Mouse (Mus musculus) CD4-positive, CD25-positive, alpha-beta regulatory T cell, adult 9 weeks (primary cell): ENCODE results near the gene Uck1. TPM values are rescaled to one million over a fixed set of nuclear protein-coding genes. Genes with fewer than 3 reads are reported as not detected.

Experiments used
- polyA plus RNA-seq: library from polyadenylated mRNA; unstranded; fragments of 100-300 nt; shearing (Covaris generic); gene quantifications from one replicate; pipeline ENCODE4 v1.2.1, GENCODE M21; 2017

Gene Uck1
- polyA plus RNA-seq, result 70.0 TPM

GRCm38 (mm10) chr2:32259657-32260417 lies at the start of gene Uck1:
Gene Uck1, minus strand, starts transcription at chr2:32260159.

DNA sequence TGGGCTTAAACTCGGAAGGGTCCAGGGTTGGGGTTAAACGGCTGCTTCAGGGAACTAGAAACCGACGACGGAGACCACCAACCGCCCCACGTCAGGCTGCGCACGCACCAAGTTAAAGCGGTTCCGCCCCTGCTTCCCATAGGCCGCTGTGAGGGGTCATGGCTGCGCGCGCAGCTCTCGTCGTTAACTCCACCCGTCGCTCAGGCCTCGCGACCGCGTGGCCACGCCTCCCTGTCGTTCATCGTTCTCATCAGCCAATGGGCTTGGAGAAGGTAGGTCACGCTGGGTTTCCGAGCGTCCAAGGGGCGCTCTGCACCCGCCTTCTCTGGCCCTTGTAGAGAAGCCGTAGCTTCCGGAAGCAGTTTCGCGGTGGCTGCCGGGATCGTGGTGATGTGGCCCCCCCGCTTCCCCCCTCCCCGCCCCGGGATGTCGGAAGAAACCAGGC lies 28.0 kb upstream of the Uck1 start, which contains the start of gene Swi5:
TSS of gene Swi5 (minus strand) at position 153 of the 445 bp plus-strand sequence.

DNA sequence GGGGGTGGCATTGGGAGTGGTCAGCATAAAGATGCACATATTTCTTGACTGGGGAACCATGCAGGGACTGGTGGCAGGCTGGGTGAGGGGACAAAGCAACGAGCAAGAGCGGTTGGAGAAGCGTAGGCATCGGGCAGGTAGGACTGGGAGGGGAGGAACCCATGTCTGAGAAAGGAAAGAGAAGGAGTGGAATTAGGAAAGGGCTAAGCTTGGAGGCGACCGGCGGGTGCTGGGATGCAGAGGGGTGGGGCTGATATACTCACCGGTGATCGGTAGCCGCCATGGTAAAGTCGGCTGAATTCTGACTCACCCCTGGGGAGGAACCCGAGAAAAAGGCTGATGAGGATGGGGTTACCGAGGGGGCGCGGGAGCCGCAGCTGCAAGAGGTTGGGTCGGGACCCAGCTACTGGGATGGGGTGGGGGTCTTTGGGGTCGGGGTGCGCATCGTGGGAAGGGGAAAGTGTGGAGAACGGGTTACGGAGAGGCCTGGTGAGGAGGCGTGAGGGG lies 27.4 kb upstream of the Uck1 start, which contains the start of gene Golga2:
TSS of gene Golga2 (plus strand) at position 51 of the 507 bp plus-strand sequence.

DNA sequence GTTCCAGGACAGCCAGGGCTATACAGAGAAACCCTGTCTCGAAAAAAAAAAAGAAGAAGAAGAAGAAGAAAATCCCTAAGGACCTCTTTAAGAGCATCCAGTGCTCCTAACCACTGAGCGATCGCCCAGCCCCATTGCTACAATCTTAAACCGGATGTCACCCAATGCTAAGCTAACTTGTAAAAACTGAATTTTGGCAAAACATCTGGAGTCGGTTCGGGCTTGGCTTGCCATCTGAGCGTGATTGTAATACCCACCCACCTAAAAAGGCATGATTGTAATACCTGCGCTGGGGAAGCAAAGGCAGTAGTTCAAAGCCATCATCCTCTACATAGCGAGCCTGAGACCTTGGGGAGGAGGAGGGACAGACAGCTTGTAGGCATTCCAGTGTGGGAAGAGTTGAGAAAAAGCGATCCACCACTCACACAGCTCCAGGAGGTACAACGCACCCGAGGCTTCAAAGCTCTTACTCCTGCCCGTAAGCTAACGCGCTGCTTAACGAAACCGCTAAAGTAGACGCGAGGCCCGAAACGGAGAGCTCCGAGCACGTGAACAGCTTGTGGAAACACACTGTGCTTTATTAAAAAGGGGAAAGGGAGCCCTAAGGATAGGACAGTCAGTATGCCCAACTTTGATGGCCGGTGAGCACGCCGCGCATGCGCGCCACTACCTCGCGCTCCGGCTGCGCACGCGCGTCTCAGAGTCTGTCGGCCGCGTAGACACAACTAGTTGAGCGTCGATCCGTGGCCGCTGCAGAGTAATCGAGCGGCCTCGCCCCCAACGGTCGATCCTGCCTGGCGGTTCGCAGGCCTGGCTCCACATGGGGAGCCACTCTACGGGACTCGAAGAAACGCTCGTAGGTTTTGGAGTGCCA lies 23.8 kb downstream of the Uck1 start, which contains the start of gene Pomt1:
TSS of gene Pomt1 (plus strand) at position 705 of the 874 bp plus-strand sequence.

Other genes starting within 250 kb of the Uck1 start
- gene Fam78a, start 175.3 kb downstream of the Uck1 start, polyA plus RNA-seq, result 28.8 TPM
- gene Plpp7, start 164.6 kb downstream of the Uck1 start, polyA plus RNA-seq, result not detected
- gene Prrc2b, start 109.1 kb downstream of the Uck1 start, polyA plus RNA-seq, result 12.7 TPM
- 10.4 TPM for gene Pomt1, start 23.6 kb downstream of the Uck1 start, polyA plus RNA-seq
- 47.4 TPM for gene Golga2, start 27.2 kb upstream of the Uck1 start, polyA plus RNA-seq
- 302 TPM for gene Swi5, start 27.9 kb upstream of the Uck1 start, polyA plus RNA-seq
- gene Ciz1, start 92.2 kb upstream of the Uck1 start, polyA plus RNA-seq, result 160 TPM
- gene Dnm1, start 93.2 kb upstream of the Uck1 start, polyA plus RNA-seq, result not detected
- 88.4 TPM for gene 1110008P14Rik, start 121.8 kb upstream of the Uck1 start, polyA plus RNA-seq
- gene Lcn2, start 128.1 kb upstream of the Uck1 start, polyA plus RNA-seq, result not detected
- gene Ptges2, start 135.7 kb upstream of the Uck1 start, polyA plus RNA-seq, result 2.1 TPM
- 9.3 TPM for gene Naif1, start 190.3 kb upstream of the Uck1 start, polyA plus RNA-seq
- 3.6 TPM for gene Slc25a25, start 191.3 kb upstream of the Uck1 start, polyA plus RNA-seq